Mouse (Mus musculus): ENCODE measurements around the gene Scrg1. TPM values are rescaled to one million over a fixed set of nuclear protein-coding genes. Genes with fewer than 3 reads are reported as not detected.
"Not testable (repeated sequence)": the region's sequence is repeated elsewhere in the genome, so short reads cannot be mapped to it uniquely, and the experiment has no call there.

The Scrg1 gene
- 1 to 10 TPM in 1 of 2 experiments, under 1 TPM in 1; 0.45 to 1.2 TPM for total RNA-seq (2021)
- long read RNA-seq, experiment 1, partial matches to known transcripts: 0 of 3 reads
- long read RNA-seq, experiment 1, other reads (novel, unspliced or antisense): 0 of 3 reads
- long read RNA-seq, experiment 2: 0 reads

DNA sequence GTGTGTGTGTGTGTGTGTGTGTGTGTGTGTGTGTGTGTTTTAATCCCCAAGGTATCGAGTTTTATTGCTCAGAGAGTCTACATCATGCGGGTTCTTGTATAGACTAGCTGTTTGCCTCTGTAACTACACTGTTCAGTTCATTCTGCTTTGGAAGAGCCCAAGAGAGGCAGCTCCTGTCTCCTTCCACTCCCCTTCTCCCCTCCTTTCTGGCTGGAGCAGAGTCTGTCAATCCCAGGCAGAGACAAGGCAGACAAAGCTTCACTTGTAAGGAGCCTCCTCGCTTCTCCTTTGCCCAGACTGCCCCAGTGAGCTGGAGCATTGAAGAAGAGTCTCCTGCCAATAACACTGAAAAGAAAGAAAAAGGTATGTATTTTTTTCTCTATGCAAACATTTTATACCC lies at the start of gene Scrg1:
TSS of gene Scrg1 (plus strand) at position 159 of the 400 bp plus-strand sequence.
- DNase-seq: no peak

DNA sequence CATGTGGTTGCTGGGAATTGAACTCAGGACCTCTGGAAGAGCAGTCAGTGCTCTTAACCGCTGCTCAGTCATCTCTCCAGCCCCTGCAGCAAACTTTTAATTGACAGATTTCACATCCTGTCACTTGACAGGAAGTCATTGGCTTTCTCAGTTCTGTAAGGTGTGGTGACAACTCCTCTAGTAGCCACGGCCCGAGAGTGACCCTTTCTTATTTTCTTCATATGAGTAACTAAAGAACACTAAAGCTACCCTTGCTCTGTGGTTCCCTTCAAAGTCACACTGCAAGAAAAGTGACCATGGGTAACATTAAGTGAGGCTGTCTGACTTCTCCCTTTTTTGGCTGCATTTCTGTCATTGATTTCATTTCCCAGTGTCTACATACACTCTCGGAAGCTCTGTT lies 49.4 kb upstream of the Scrg1 start:
- no peak for DNase-seq

DNA sequence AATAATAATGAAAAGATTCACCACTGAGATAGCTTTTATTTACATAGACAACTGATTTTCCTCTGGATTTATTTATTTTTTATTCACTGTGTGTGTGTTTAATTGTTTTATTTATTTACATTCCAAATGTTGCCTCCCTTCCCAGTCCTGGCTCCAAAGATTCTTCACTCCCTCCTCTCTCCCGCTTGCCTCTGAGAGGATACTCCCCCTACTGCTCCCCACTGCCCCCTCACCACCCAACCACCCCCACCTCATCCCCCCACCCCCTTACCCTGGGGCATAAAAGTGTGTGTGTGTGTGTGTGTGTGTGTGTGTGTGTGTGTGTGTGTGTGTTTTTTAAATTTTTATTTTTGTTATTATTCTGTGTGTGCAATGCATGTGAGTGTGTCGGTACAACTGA lies 46.4 kb upstream of the Scrg1 start:
- DNase-seq: no peak

DNA sequence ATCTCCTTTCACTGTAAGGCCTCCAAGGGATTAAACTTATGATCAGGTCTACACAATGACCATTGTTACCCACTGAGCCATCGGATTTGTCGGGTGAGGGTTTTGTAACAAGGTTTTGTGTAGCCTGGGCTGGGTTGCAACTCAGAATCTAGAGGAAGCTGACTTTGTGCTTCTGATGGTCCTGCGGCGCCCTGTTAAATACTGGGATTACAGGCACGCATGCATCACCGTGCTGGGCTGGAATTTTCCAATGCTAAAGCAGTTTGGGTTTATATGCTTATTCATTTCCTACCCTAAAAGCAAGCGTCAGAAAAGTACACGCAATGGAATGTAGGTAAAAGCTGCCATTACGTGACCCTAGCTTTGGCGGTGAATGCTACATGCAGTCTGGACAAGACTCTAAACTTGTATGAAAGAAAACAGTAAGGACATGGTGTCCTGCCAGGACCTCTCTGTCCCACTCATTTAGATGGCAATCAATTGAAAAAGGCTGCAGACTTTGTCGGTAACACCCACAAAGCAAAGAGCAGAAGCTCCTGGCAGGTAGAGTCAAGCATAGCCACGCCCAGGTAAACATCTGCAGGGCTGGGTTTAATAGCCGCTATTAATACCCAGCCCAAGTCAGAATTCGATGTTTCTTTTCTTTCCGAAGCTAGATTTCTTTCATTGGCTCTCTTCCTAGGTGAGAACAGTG lies 45.8 kb upstream of the Scrg1 start:
- no peak for DNase-seq

DNA sequence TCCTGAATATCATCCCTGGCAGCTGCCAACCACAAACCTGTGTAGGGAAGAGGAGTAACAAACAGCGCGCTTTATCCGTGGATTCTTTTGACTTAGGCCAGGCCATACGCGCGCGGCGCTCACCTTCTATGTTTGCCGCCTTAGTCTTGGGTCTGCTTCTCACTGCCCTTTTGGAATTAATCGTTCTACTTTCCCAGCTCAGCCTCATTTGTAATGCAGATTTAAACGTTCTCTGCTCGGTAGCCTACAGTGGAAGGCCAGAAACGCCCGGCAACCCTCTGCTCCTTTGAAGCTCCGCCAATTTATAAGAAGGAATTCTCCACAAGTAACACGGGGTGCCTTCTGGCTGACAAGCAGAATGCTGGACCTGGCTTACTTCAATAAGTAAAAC lies 45.3 kb upstream of the Scrg1 start:
- DNase-seq: no peak

DNA sequence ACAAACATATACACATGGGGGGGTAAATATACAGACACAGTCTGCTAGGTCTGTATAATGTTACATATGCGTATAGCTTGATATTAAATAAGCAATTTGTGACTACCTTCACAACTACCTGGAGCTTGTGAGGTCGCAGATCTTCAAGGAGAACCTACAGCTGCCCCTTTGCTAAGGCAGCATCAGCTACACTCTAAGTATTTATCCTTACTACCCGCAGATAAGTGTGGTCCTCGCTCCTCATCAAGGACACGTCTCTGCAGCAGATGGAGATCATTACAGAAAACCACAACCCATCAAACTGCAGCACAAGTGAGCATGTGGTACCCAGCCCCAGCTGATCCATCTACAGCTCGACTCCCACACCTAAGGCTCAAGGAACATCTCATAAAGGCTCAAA lies 44.4 kb upstream of the Scrg1 start:
- DNase-seq: no peak

DNA sequence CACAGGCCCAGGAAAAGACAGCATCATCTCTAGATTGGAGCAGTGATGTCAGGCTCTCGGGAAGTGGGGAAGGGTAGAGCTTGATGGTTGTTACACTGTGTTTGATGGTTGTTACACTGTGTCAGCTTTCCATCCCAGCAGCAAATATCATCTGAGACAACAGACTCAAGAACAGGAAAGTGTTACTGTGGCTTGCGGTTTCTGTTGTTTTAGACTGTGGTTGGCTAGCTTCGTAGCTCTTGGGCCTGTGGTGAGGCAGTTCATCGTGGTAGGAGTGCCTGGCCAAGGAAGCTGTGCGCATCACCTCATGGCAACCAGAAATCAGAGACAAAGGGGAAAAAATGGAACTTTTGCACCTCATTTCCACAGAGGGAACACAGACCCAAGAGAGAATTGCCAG lies 38.9 kb upstream of the Scrg1 start:
- no peak for DNase-seq

DNA sequence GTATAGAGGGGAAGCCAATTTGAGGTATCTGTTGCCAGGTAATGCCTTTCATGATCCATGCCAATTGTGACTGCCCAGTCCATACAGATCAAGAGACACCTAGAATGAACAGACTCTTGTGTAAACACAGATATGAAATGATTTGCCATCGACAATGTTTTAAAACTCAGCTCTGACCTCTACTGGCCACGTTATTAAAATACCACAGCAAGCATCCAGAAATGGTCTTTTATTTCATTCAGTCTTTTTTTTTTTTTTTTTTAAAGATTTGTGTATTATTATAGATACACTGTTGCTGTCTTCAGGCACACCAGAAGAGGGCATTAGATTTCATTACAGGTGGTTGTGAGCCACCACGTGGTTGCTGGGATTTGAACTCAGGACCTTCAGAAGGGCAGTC lies 29.6 kb upstream of the Scrg1 start:
- DNase-seq: peak; percentile 43

DNA sequence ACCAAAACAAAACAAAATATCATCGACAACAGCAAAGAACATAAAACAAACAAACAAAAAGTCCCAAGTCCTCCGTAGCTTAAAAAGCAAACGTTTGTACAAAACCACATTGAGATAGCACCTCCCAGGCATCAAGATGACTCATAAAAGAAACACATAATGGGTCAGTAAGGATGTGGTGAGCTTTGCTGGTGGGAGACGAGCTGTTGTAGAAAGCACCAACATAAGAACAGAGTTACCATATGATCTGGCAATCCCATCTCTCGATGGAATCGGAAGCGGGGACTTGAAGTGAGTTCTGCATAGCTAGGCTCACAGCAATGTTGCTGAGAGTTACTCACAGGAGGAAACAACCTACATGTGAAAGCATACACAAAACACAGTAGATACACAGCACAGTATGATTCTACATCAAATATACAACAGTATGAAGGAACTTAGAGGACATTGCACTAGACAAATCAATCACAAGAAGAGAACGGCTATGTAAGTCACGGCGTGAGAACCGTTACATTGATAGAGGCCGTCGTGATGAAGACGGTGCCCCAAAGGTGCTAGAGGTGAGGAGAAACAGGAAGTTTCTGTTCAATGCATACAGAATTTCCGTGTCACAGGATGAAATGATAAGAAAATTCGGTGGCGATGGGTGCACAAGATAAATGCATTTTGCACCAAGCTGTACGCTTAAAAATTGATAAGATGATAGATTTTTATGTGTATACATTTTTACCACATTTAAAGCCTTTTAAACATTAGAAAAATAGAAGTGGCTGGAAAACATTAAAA lies 27.9 kb upstream of the Scrg1 start:
- no peak for DNase-seq

DNA sequence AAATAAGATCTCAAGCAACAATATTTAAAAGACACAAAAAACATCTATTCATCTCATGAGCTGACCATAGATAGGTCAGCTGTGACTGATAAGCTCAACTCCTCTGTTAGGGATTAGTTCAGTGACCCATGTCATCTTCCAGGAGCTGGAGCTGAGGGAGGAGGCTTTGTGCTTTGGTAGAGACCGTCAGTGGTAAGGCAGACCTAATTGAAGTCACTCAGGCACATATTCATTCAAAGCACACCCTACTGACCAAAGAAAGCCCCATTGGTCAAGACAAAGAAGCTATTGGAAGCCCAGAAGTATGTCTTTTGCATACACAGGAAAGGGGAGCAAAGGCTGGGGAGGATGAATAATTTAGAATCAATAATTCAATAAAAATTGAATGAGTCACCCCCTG lies 27.2 kb upstream of the Scrg1 start:
- no peak for DNase-seq

DNA sequence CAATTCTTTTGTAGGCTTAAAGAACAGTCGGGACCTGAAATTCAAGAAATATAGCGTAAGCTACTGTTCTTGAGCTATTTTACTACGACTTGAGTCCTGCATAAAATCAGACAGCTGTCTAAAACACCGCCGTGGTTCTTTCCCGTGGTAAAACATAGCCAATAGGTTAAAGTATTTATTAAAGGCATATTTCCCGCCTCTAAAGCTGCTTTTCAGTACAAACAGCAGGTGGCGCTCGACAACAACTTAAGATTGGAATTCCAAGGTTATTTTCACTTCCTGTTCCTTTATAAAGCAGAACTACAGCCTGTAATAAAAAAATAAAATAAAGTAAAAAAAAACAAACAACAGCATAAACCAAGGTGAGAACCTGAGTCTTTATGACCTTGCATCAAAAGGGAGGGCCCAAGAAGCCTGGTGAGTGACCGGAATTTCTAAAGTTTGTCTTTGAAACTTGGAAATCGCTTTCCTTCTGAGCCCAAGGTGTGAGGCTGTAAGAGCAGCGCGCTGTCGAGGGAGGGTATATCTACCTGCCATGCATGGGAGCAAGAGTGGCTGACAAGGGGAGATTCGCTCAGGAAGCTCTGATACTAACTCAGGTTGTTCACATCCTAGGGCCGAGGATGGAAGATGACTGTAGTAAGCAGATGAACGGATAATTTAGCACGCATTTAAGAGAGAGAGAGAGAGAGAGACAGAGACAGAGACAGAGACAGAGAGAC lies 26.4 kb upstream of the Scrg1 start:
- DNase-seq: peak; percentile 83

DNA sequence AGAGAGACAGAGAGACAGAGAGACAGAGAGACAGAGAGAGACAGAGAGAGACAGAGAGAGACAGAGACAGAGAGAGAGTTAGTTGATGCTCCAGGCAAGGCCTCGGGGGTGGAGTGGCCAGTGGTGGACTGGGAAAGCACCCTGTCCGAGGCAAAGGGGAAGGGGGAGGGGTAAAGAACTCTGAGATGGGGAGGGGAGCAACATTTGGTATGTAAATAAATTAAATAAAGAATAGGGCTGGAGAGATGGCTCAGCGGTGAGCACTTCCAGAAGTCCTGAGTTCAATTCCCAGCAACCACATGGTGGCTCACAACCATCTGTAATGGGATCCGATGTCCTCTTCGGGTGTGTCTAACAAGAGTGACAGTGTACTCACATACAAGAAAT lies 25.8 kb upstream of the Scrg1 start:
- DNase-seq: not testable (repeated sequence)

DNA sequence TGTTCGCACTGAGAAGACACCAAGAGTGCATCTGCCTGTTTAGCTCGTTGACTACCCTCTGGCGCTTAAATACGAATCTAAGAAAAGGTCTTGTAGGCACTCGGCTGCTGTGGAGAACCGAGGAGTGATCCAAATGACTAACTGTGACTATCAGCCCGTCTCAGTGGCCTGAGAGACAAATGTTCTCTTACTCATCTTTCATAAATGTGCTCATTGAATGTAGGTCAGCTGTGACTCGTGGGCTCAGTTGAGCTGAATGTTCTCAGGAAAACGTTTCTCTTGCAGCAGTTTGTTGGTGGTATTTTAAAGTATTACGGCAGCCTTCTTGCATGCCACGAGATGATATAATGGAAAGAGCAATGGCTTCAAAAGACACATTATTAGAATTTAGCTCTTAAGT lies 24.8 kb upstream of the Scrg1 start:
- peak; percentile 23 for DNase-seq

DNA sequence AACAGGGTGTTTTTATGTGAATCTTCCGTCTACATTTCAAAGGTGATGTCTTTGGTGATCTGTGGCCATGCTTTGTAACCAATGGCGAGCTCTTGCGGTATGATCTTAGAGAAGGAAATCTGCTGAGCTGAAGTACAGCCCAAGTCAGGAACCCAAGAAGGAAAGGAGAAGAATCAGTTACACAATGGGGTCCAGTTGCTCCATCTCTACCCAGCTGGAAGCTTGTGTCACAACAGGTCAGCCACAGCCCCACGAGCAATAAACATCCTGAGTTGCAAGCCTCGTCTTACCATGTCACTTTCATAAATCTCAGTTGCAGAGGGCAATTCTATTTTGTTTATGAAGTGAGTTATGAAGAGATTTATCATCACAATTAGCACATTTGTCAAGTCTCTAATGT lies 22.9 kb upstream of the Scrg1 start:
- DNase-seq: no peak

DNA sequence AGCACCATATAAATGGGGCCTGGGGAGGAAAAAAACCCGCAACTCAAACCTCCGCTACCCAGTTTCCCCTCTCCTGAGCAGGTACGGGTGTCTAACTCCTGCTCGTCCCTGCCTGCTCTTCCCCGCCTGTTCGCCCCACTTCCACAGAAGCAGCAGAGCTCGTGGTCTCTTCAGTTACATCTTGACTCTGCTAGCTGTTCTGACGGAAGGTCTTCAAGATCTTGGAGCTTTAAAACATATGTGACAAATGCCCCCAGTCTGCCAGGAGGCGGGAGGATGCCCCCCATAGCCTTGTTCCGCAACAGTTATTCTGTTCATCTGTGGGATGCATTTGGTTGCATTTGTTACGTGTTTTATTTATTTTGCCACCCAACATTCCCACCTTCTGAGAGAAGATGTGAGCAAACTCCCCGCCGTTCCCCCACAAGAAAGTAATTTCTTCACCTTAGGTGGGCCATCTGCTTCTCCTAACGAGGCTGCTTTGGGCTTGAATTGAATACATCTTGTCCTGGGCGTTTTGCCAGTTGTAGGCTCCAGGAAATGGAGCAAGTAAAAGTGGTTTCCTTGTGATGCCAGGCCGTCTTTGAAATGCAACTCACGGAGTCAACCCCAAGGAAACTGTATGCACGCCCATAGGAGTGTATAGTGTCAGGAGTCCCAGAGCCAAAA lies 19.8 kb upstream of the Scrg1 start:
- peak; percentile 31 for DNase-seq

DNA sequence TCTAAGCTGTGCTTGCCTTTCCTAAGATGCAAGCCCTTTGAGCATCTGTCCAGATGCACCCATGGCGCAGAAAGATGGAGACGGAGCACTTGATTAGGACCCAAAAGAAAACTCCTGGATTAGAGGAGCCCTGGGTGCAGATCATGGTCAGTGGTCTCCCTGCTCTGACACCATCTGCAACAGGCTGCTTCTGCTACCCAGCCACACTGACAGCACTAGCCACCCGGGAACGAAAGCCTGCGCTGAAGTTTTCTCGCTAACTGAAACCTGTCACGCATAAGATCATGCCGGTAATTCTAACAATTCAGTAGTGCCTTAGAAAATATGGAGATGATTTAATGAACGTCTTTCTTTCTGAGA lies 19.3 kb upstream of the Scrg1 start:
- DNase-seq: no peak

DNA sequence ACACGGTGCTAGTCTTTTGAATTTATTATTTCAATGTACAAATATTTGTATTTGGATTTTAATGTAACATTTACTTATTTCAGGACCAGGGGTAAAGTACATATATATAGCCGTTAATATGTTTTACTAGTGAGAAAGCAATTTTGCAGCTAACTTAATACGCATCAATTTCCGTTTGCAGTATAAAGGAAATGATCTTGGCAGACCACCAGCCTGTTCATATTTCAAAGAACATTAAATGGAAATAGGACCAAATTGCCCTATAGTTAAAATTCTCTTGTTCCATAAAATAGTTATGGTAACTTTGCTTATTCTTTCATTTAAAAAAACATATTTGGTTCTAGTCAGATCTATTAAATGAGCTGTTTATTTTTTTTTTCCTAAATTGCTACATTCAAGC lies 14.6 kb upstream of the Scrg1 start:
- no peak for DNase-seq

DNA sequence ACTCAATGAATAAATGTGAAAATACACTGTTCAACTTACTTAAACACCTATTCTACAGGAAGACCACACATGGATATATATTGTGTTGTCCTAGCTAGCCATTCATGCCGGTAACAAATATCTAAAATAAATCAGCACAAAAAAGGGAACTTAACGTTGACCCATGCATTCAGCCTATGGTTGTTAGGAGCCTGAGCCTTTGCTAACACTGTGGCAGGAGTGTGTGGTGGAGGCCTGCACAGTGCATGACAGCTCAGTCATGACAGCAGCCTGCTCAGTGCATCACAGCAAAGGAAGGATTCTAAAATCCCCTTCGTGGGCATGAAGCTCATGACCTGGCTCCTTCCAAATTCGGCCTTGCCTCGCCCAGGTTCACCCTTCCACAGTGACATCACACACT lies 14.2 kb upstream of the Scrg1 start:
- no peak for DNase-seq

DNA sequence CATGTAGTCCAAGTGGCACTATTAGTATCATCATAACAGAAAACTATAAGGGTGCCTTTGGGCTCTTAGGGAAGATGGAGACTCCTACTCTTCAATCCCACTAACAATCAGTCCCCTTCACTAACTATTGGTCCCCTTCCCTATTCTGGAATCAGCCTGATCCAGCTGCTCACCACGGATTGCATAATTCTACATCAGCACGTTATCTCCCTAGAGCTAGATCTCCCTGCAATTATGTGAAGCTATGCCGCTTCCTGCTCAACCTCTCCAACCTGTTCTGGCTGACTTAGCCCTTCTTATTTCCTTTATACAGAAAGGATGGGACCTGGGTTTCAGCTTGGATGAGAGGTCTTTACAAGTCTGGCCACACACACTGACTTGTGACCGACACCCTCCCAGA lies 12.4 kb upstream of the Scrg1 start:
- no peak for DNase-seq

DNA sequence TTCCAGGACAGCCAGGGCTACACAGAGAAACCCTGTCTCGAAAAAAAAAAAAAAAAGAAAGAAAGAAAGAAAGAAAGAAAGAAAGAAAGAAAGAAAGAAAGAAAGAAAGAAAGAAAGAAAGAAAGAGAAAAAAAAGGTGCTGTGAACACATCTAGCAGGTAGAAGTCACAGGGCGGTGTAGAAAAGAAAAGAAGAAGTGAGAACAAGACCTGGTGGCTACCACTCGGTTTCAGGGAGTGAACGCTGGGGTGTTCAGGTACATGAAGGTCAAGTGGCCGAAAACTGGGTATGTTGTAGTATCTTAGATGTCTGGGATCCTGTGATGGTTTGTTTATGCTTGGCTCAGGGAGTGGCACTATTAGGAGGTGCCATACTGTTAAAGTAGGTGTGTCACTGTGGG lies 9.8 kb upstream of the Scrg1 start:
- DNase-seq: not testable (repeated sequence)

DNA sequence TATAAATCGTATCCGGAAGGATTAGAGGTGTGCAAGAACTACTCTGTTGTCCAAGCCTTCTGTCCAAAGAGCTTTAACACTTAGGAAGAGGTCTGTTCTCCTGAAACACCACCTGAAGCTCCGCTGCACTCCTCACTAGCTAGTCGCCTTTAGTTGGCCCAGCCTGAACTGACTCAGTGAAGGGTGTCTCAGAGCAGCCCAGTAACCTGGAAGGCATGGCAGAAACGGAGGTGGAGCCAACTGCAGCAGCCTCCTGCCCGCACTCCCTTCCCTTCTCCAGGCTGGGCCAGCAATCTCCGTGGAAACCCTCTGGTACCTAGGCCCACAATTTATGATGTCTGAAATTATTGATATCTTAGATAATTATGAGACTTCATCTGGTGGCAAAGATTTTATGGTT lies 5.0 kb upstream of the Scrg1 start:
- no peak for DNase-seq

DNA sequence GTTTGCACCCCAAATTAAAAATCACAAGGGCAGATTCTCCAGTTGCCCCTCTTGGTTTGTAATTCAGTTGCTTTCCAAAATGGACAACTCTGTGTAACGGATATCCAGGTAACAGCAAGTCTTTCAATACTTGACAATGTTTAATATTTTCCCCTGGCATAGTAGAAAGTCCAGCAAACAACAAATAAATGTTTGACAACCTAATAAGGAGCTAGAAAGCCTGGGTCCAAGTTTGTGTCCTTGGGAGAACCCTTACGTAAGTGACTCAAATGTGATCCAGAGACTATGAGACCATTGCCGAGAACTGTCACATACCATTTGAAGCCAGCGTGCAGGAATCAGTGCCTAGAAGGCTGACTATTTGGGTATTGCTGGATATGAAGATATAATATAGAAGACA lies 3.8 kb upstream of the Scrg1 start:
- DNase-seq: no peak

DNA sequence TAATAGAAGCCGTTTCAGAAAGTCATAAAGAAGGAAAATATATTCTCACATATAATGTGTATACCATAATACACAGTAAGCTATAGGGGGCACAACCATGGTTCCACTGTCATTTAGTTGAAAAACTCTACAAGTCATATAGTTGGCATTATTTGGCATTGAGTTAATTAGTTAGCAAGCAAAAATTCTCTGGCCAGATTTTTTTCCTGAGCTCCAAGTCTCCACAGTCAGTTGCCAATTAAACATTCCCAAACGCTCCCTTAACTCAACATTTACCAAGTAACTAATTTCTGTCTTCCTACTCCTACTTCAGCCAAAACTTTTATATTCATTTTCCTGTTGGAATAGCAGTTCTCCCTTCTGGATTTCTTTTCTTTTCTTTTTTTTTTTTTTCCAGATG lies 2.4 kb upstream of the Scrg1 start:
- DNase-seq: no peak

All from adrenal gland, postnatal 10 days (tissue).